Mouse (Mus musculus): ENCODE data around the gene Ryr2. TPM values are rescaled to one million over a fixed set of nuclear protein-coding genes. Genes with fewer than 3 reads are reported as not detected.

Gene Ryr2
- total RNA-seq, 2 experiments from 2014 or later: 132 to 134 TPM

DNA sequence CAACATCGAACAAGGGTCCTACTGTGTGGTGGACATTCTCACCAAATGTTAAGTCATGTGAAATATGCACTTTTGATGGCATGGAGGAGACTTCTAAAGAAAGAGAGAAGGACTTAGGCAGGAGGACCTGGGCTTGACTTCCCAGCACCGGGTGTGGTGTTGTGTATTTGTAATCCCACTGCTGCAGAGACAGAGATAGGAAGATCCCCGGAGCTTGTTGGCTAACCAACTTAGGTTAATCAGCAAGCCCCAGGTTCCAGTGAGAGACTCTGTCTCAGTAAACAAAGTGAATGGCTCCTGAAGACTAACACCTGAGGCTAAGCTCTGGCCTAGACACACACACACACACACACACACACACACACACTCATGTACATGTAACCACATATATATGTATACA is 7.3 kb downstream of the Ryr2 start:
- no peak for DNase-seq (ENCODE audit: extremely low spot score in 1 of 2, low spot score in 2 of 2)
- intact Hi-C loops (cut with DNase I): no loop called here

DNA sequence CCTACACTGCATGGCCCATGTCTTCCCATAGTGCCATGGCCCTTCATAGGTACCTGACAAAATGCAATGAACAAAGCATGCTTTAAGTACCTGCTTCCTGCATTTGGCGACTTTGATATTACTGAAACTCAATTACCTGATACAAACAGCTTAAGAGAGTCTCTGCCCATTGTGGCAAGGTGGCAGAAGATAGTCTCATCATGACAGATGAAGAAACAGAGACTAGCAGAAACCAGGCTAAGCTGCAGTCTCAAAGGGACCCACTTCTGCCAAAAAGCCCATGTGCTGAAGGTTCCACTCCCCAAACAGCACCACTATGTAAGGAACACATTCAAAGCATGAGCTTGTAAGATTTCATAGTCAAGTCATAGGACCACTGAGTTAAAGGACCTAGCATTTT is 7.8 kb downstream of the Ryr2 start:
- DNase-seq (ENCODE audit: extremely low spot score in 1 of 2, low spot score in 2 of 2): no peak
- intact Hi-C loops (cut with DNase I): no loop called here

DNA sequence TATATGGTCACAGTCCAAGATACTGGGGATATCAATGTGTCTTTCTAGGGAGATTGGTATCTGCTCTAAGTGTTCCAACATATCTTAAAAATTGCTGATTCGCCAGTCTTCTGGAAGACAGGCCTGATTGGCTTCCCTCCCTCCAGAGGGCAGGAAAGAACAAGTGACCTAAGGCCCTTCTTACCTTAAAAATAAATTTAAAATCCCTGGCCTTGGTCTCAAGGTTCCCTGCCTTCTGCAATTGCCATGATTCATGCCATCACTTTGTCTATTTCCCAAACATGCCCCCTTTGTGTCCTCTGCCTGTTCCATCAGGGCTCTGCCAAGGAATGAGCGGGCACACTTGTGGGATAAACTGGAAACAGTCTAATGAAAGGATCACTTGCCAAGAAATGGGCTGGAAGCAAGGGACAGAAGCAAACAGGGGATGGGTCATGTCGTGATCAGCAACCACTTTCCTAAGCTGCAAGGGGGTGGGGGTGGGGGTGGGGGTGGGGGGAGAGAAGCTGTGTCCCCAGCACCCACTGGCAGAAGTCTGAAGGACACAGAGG is 10.3 kb downstream of the Ryr2 start:
- intact Hi-C loops (cut with DNase I): no loop called here
- no peak for DNase-seq (ENCODE audit: extremely low spot score in 1 of 2, low spot score in 2 of 2)

DNA sequence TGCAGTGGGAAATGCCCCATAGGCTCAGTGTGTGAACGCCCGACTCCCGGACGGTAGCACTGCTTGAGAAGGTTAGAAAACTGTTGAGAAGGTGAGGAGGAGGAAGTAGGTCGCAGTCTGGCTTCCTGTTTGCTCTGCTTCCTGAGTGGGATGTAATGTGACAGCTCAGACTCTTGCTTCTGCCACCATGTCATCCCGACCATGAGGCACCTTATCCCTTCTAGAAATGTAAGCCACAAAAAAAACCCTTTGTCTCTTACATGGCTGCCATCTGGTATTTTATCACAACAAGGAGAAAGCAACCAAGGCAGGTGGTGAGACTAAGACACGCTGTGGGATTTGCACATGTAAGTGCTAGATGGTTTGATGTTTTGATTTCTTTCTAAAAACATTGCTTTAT is 12.2 kb downstream of the Ryr2 start:
- no peak for DNase-seq (ENCODE audit: extremely low spot score in 1 of 2, low spot score in 2 of 2)
- intact Hi-C loops (cut with DNase I): no loop called here

DNA sequence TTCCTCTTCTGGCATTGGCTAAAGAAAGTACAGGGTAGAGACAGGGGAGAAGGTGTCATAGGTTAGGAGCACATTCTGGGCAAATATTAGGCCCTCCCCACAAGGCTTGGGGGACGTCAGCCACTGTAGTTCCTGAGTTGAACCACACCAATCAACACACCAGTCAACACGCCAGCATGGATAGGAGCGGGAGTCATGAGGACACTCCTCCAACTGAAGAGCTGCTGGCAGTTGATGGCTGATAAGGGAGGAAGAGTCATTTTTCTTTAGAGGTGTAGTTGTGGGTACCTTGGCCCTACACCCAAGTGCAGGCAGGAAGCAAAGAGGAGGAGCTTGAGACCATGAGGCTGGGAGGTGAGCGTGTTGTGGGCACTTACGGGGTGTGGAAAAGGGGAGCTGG is 13.6 kb downstream of the Ryr2 start:
- no peak for DNase-seq (ENCODE audit: extremely low spot score in 1 of 2, low spot score in 2 of 2)
- intact Hi-C loops (cut with DNase I): no loop called here

DNA sequence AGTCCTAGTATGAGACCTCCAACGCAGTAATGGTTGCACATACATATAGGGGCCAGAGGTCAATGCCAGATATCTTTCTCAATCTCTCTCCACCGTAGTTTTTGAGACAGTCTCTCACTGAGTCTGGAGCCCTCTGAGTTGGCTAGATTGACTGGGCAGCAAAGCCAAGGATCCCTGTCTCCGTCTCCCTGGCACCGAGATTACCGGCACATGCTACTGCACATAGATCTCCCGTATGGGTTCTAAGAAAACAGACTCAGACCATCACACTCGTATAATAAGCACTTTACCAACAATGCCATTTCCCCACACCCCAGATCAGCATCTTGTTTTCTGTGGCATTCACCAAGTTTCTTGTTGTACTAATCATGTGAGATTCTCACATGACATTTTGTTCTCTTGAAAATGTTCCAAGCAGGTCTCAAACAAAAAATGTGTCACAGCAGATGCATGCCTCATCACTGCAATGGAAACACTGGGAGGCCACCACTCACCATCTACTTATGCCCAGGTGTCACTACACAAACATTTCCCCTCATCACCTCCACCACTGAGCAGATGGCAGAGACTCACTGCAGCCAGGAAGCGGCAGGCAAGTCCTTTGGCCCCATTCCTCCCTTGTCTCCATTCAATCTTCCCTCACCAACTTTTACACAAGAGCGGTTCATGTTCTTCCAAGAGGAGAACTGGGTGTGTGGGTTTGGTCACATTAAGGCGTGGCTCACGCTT is 14.2 kb downstream of the Ryr2 start:
- intact Hi-C loops (cut with DNase I): no loop called here
- no peak for DNase-seq (ENCODE audit: extremely low spot score in 1 of 2, low spot score in 2 of 2)

DNA sequence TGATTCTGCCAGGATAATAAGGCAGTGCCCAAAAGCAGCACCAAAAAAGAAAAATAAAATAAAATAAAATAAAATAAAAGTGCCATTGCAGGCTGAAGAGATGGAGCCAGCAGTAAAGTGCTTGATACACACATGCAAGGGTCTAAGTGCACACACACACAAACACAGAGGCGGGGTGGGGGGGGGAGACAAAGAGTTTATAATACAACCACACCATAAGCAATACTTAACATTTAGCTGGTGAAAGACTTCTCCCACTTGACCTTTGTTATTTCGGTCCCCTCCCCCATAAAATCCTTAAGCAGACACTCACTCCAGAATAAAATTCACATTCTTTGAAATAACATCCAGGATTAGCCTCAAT is 22.7 kb downstream of the Ryr2 start:
- no peak for DNase-seq (ENCODE audit: extremely low spot score in 1 of 2, low spot score in 2 of 2)
- intact Hi-C loops (cut with DNase I): no loop called here

DNA sequence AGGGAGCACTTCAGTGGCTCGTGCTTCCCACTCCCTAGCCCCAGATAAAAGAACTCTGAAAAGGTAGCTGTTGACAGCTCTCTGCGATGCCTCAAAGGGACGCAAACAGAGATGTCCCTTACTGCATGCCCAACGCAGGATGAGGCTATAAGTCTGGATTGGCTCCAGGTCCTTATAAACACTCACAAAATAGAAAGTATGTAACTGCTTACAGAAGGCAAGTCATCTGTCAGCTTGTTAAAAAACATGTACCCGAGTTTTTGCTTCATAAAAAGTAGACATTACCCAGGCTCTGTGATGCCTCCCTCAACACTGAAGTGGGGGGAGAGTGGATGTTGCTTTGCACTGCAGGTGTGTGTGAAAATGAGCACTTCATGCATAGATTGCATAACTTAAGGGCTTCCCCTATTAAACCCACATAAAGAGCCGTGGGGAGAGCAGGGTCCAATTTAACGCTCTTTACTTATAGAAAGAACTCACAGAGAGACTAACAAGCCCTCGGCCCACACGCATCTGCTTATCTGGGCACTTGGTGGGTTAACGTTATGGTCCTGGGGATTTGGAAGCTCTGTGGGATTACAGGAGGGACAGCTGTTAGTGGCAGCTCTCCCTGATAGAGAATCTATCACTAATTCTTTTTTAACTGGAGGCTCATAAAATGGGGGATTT is 23.2 kb downstream of the Ryr2 start:
- DNase-seq (ENCODE audit: extremely low spot score in 1 of 2, low spot score in 2 of 2): no peak
- intact Hi-C loops (cut with DNase I): no loop called here

DNA sequence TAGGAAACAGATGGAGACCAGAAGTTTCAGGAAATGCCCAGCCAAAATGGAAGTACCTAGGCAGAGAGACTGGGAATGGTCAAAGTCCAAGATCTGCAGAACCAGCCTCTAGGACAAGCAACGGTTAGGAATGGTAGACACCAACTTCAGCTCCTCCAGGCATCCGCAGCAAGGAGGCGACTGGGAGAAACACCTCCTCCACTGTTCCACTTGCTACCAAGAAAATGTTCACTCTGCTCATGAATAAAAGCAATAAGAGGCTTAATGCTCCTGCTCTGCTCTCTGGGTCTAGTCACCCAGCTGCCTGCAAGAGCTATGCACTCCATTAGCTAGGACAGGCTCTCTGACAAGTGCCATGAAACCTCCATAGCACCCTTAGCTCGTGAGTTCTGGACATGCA is 26.2 kb downstream of the Ryr2 start:
- intact Hi-C loops (cut with DNase I): no loop called here
- DNase-seq (ENCODE audit: extremely low spot score in 1 of 2, low spot score in 2 of 2): no peak

DNA sequence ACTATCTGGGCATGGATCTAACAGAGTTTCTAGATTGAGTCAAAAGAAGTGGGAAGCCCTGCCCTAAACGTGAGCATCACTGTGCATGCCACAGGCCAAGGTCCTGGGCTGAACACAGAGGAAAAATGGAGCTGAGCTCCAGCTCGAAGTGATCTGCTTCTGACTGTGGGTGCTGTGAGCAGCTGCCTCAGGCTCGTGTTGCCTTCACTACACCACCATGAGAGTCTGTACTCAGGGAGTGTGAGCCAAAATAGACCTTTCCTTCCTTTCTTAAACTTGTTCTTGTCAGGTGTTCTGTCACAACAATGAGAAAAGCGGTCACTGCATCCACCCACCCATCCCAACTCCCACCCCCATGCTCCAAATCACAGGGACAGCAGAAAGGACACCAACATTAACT is 27.2 kb downstream of the Ryr2 start:
- DNase-seq (ENCODE audit: extremely low spot score in 1 of 2, low spot score in 2 of 2): no peak
- intact Hi-C loops (cut with DNase I): no loop called here

DNA sequence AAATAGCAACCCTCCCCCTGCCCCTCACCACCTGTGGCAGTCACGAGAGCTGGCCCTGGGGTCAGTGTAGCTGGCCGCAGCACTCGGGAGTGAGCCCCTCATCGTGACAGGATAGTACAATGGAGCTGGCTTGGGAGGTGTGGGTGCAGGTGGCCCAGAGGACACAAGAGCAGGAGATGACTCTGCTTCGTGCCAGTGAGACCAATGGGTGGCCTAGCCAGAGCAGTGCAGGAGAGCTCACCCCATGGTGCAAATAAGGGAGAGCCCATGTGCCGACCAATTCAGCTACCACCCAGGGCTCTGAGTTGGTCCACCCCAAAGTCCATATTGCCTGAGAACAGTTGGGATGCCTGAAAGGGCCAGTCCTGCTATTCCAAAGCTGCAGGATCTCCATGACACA is 31.8 kb downstream of the Ryr2 start:
- DNase-seq (ENCODE audit: extremely low spot score in 1 of 2, low spot score in 2 of 2): no peak
- intact Hi-C loops (cut with DNase I): no loop called here

DNA sequence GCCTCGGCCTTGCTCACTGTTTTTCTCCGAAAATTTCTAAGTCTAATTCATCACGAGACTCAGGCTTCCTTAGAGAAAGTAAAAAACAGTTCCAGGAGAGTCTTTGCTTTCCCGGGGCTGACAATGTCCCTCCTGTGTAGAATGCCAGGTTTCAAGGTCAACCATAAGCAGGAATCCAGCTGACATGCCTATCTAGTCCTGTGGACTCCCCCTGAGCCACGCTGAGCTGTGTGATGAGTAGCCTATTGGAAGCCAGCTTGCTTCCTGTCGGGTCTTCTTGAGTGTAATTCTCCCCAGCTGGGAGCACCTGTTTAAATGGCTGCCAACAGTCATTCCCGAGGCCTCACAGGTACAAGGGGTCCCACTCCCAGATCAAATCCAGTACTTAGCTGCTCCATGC is 34.2 kb downstream of the Ryr2 start:
- intact Hi-C loops (cut with DNase I): no loop called here
- no peak for DNase-seq (ENCODE audit: extremely low spot score in 1 of 2, low spot score in 2 of 2)

DNA sequence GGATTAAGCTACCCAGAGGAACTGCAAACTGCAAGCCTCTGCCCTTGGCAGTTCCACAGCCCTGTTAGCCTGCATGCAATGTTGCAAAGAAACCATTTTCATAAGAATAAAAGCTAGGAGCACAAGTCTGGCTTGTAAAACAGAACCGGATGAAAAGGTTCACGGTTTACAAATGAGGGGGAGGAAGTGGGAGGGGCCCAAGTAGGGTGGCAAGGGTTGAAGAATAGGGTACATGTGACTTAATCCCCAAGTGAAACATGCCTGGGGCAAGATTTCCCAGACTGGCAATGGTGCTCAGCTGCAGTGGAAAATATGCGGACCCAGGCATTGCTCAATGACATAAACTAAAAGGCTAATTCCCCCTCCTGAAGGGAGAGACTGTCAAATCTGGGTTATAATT is 34.6 kb downstream of the Ryr2 start:
- intact Hi-C loops (cut with DNase I): no loop called here
- DNase-seq (ENCODE audit: extremely low spot score in 1 of 2, low spot score in 2 of 2): no peak

DNA sequence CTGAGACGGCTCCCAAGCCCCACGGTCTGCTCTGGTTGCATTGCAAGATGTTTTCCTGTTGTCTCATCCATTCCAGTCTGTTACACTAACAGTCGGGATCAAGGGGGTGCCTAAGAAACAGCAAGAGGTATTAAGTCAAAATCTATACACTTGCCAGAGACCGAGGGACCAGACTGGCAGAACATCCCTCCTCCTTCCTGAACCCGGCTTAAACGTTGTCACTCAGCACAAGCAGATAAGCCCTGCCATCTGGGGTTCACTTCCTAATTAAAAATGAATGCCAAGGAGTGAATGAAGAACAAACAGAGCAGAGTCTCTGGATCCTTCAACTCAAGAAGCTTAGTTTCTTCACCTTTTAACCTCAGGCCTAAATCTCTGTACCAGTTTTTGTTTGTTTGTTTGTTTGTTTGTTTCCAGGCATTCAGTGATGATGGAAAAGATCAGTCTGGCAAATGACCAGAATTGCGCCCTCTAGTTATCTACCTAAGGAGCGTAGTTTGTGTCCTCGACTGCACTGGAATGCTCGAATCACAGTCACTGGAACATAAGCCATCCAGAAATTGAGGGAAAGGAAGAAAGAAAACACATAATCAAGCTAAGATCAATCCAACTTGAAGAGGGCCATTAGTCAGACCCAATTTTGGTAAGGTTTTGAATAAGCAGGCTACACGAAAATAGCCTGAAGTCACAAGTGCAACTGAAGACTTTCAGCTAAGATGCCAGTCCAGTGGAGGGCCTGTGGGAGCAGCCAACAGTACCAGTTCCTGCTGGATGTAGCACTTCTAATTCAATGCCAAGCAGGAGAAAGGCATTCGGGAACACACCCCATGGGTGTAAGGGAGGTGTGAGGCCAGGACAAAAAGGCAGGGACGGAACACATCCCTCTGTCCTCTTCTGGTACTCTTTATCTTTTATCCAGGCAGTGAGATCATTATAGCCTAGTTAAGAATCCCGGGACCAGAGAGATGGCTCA is 36.3 kb downstream of the Ryr2 start:
- intact Hi-C loops (cut with DNase I): no loop called here
- no peak for DNase-seq (ENCODE audit: extremely low spot score in 1 of 2, low spot score in 2 of 2)

DNA sequence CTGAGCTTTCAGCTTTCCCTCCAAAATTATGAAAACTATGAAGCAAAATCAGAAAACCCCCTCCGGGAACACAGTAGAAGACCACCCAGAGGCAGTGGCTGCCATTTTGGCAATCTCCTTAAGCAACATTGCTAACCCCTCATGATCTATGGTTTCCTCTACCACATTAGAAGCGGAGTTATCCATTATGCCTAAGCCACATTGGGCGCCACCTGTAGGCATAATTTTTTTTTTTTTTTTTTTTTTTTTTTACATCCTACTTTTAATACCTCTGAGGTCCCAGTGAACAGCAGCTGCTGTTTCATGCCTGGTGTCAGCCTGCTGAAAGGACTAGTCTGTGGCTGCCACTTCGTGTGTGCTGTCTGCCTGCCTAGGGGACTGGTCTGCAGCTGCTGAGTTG is 42.2 kb downstream of the Ryr2 start:
- DNase-seq (ENCODE audit: extremely low spot score in 1 of 2, low spot score in 2 of 2): no peak
- intact Hi-C loops (cut with DNase I): no loop called here

DNA sequence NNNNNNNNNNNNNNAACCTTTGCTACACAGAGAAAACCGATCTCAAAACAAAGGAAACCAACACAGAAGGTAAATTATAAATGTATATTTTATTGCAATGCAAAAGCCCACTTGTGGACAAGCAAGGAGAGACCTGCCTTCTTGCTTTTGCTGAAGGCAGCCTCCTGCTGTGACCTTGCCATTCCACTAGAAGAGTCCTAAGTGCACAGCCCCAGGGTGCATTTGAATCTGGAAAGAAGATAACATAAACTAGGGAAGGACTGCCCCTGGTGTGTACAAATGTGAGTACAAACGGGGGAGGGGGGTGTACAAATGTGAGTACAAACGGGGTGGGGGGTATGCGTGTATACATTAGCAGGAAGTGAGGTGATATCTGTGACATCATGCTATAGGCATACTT is 43.2 kb downstream of the Ryr2 start:
- intact Hi-C loops (cut with DNase I): no loop called here
- no peak for DNase-seq (ENCODE audit: extremely low spot score in 1 of 2, low spot score in 2 of 2)

DNA sequence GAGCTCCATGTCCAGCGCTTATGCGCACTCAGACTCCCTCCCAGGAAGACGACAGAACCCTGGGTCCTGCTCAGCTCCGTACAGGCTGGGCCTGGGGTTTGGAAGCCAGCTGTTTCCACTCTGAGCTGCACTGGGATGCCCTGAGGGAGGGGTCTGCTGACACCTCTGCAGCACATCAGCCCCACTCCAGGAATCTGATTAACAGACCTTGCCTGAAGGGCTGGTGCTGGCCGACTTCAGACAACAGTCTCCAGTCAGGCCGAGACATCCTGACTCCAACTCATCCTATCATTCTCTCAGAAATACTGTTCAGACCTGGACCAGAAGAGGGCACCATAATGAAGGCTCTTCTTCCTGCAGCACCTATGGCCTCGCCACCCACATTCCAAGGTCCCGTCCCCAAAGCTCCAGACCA is 49.4 kb downstream of the Ryr2 start:
- intact Hi-C loops (cut with DNase I): no loop called here
- no peak for DNase-seq (ENCODE audit: extremely low spot score in 1 of 2, low spot score in 2 of 2)

DNA sequence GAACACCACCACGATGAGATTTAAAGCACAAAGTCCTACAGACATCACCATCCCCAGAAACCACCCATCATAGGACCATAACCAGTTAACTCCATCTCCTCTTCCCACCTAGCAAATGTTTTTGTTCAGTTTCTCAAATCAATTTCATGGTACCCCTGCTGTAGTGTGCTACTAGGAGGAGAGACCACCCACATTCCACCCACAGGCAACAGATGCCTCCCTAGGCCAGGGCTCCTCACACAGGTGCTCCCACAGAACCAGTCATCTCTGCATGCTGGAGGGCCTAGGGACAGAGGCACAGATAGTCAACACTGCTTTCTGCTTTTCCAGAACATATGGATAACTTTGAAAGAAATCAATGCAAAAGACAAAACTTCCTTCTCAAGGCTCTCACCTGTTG is 50.8 kb downstream of the Ryr2 start:
- intact Hi-C loops (cut with DNase I): no loop called here
- no peak for DNase-seq (ENCODE audit: extremely low spot score in 1 of 2, low spot score in 2 of 2)

DNA sequence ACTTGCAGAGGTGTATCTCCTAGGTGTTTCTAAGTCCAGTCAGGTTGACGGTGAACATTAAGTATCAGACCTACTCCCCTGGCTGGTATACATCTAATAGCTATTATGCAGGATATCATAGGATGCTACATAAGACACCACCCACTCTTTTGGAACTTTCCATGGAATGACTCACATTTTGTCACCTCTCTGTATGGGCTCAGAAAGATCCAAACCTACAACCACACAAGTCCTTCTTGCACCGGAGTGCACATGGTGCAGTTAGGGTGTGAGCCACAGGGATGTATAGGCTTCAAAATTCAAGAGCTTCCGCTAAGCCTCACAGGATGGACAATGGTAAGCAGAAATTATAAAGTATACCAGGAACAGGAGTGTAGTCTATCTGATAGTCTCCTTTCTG is 52.8 kb downstream of the Ryr2 start:
- intact Hi-C loops (cut with DNase I): no loop called here
- no peak for DNase-seq (ENCODE audit: extremely low spot score in 1 of 2, low spot score in 2 of 2)

DNA sequence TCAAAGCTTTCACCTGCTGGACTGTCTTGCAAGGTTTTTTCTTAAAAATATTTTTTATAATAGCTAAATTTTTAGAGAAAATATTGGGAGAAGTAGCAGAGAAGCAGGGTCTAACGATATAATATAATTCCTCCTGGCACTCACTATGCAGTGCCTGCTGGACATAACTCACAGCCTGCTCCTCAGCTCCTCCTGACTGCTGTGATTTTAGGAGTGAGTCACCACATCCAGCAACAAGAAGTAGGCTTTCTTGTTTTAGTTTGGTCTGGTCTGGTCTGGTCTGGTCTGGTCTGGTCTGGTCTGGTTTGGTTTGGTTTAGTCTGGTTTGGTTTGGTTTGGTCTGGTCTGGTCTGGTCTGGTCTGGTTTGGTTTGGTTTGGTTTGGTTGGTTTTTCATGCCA is 55.9 kb downstream of the Ryr2 start:
- intact Hi-C loops (cut with DNase I): no loop called here
- no peak for DNase-seq (ENCODE audit: extremely low spot score in 1 of 2, low spot score in 2 of 2)
